Mouse (Mus musculus) liver, embryonic 12.5 days (tissue): ENCODE measurements around the gene Dnajc8. TPM values are rescaled to one million over a fixed set of nuclear protein-coding genes. Genes with fewer than 3 reads are reported as not detected.

Experiments
- polyA plus RNA-seq: library from polyadenylated mRNA; unstranded; fragments of >200 nt; fragmentation: Nextera tagmentation; extraction: Ambion mirVana; gene quantifications from 2 replicates; pipeline ENCODE4 v1.2.1, GENCODE M21; 2016

Dnajc8 gene
- polyA plus RNA-seq, 1 experiment from 2014 or later, result 143 TPM

Other genes with a start within 250 kb of the Dnajc8 start
- 0.61 and 1.0 TPM in 2 replicates for gene Rab42, start 232.2 kb upstream of the Dnajc8 start, polyA plus RNA-seq
- 48.2 and 50.8 TPM in 2 replicates for gene Trnau1ap, start 206.0 kb upstream of the Dnajc8 start, polyA plus RNA-seq
- gene Rcc1, start 181.9 kb upstream of the Dnajc8 start, polyA plus RNA-seq, result 91.9 and 102 TPM in 2 replicates
- gene Phactr4, start 113.1 kb upstream of the Dnajc8 start, polyA plus RNA-seq, result 14.4 and 14.5 TPM in 2 replicates
- gene Med18, start 71.6 kb upstream of the Dnajc8 start, polyA plus RNA-seq, result 19.4 and 21.2 TPM in 2 replicates
- 9.3 and 10.6 TPM in 2 replicates for gene Sesn2, start 25.0 kb upstream of the Dnajc8 start, polyA plus RNA-seq
- gene Atpif1, start 1.9 kb upstream of the Dnajc8 start, polyA plus RNA-seq, result 2,000 and 2,061 TPM in 2 replicates
- 0.77 and 0.94 TPM in 2 replicates for gene Ptafr, start 28.5 kb downstream of the Dnajc8 start, polyA plus RNA-seq
- 21.1 and 25.6 TPM in 2 replicates for gene Eya3, start 103.4 kb downstream of the Dnajc8 start, polyA plus RNA-seq
- 3.6 and 4.0 TPM in 2 replicates for gene Xkr8, start 197.0 kb downstream of the Dnajc8 start, polyA plus RNA-seq
- gene Smpdl3b, start 221.7 kb downstream of the Dnajc8 start, polyA plus RNA-seq, result 1.9 and 2.0 TPM in 2 replicates
- 123 and 128 TPM in 2 replicates for gene Rpa2, start 232.8 kb downstream of the Dnajc8 start, polyA plus RNA-seq